Mouse (Mus musculus) lung, postnatal 0 days (tissue): Measurements from ENCODE around the gene Mylip.

Experiments used
- CTCF ChIP-seq: IDR thresholded peaks from 2 replicates; pipeline ENCODE4 v1.5.1; 2016; ENCODE audit warnings: antibody characterized with exemption, mild to moderate bottlenecking
- EP300 ChIP-seq: IDR thresholded peaks from 2 replicates; pipeline ENCODE4 v1.6.1; 2016; ENCODE audit warnings: antibody characterized with exemption, mild to moderate bottlenecking, control low read depth

GRCm38 (mm10) chr13:45384636-45385035, 4.9 kb upstream of the Mylip start:
- TF ChIP-seq CTCF (no peak), EP300 (no peak)
